Mouse (Mus musculus) adrenal gland, postnatal 4 days (tissue): Measurements from ENCODE around the gene Stk38. TPM values are rescaled to one million over a fixed set of nuclear protein-coding genes. Genes with fewer than 3 reads are reported as not detected.
A peak's percentile ranks its signal among the peaks of the same experiment; 100 is the strongest.
"Not testable (repeated sequence)": the region's sequence is repeated elsewhere in the genome, so short reads cannot be mapped to it uniquely, and the experiment has no call there.

Source experiments
- DNase-seq, 2 experiments: peaks; one replicate each; pipeline ENCODE4 v3.0.0; 2021 to 2022; ENCODE audit warnings: low spot score in 2 of 2, mixed read lengths in 2 of 2
- total RNA-seq, 2 experiments: library from RNA; stranded (reverse); gene quantifications; 2 replicates each; pipeline ENCODE4 v1.2.3; 2021

The Stk38 gene
- total RNA-seq, 2 experiments from 2014 or later: 90.2 to 94.9 TPM

GRCm38 (mm10) chr17:29041632-29042031, 33.8 kb upstream of the Stk38 start:
- not testable (repeated sequence) for DNase-seq

GRCm38 (mm10) chr17:29039351-29039750, 31.6 kb upstream of the Stk38 start:
- DNase-seq: no peak

- DNase-seq: no peak
These were observed 27.7 kb upstream of the Stk38 start for GRCm38 (mm10) chr17:29035506-29035905.

GRCm38 (mm10) chr17:29034264-29034663, 26.5 kb upstream of the Stk38 start:
- no peak for DNase-seq

GRCm38 (mm10) chr17:29033569-29034061, 25.8 kb upstream of the Stk38 start:
- no peak for DNase-seq

- DNase-seq: peak; percentile 96 to 98
These were observed 24.7 kb upstream of the Stk38 start, which contains the start of gene Srsf3 for GRCm38 (mm10) chr17:29032274-29033069. Gene Srsf3 (plus strand): TSS chr17:29032628.

GRCm38 (mm10) chr17:29031771-29032273, 24.0 kb upstream of the Stk38 start:
- no peak for DNase-seq

- DNase-seq: not testable (repeated sequence)
These were observed 23.4 kb upstream of the Stk38 start for GRCm38 (mm10) chr17:29031085-29031711.

GRCm38 (mm10) chr17:29030321-29031034, 22.7 kb upstream of the Stk38 start:
- DNase-seq: no peak

GRCm38 (mm10) chr17:29026652-29027356, 19.0 kb upstream of the Stk38 start:
- no peak for DNase-seq

- no peak for DNase-seq
These were observed 17.2 kb upstream of the Stk38 start for GRCm38 (mm10) chr17:29024896-29025565.

GRCm38 (mm10) chr17:29024047-29024892, 16.5 kb upstream of the Stk38 start:
- no peak for DNase-seq

GRCm38 (mm10) chr17:29023346-29023745, 15.6 kb upstream of the Stk38 start:
- no peak for DNase-seq

- DNase-seq: no peak
These were observed 14.5 kb upstream of the Stk38 start for GRCm38 (mm10) chr17:29022230-29022819.

- no peak for DNase-seq
These were observed 12.6 kb upstream of the Stk38 start for GRCm38 (mm10) chr17:29020444-29020843.

- no peak for DNase-seq
These were observed 11.6 kb upstream of the Stk38 start for GRCm38 (mm10) chr17:29019391-29019790.

- no peak for DNase-seq
These were observed 10.6 kb upstream of the Stk38 start for GRCm38 (mm10) chr17:29018292-29018984.

- DNase-seq: no peak
These were observed 8.9 kb upstream of the Stk38 start for GRCm38 (mm10) chr17:29016705-29017104.
